Mouse (Mus musculus) heart, adult 2 months (tissue): Measurements from ENCODE around the gene 2410004B18Rik.

Source experiments
- CTCF ChIP-seq: fragments of 200-600 bp; IDR thresholded peaks from 2 replicates; pipeline ENCODE4 v1.8.1; 2022; ENCODE audit warnings: antibody characterized with exemption, mild to moderate bottlenecking, moderate library complexity
- EP300 ChIP-seq: fragments of 200-500 bp; IDR thresholded peaks from 2 replicates; pipeline ENCODE4 v1.6.1; 2011; ENCODE audit warnings: low read depth, low read length, control low read depth; ENCODE audit not compliant: insufficient read depth

- no peak for TF ChIP-seq CTCF
- no peak for TF ChIP-seq EP300
Observed at GRCm38 (mm10) chr3:145924649-145925337, 13.0 kb upstream of the 2410004B18Rik start.
